Mouse (Mus musculus) ovary, postnatal 14 days (tissue): Measurements from ENCODE around the gene Klrd1.
A peak's percentile ranks its signal among the peaks of the same experiment; 100 is the strongest.
"Not testable (repeated sequence)": the region's sequence is repeated elsewhere in the genome, so short reads cannot be mapped to it uniquely, and the experiment has no call there.

Source experiments
- DNase-seq: peaks from one replicate; pipeline ENCODE4 v3.0.0; 2022; ENCODE audit warnings: low spot score

Gene Klrd1

DNA sequence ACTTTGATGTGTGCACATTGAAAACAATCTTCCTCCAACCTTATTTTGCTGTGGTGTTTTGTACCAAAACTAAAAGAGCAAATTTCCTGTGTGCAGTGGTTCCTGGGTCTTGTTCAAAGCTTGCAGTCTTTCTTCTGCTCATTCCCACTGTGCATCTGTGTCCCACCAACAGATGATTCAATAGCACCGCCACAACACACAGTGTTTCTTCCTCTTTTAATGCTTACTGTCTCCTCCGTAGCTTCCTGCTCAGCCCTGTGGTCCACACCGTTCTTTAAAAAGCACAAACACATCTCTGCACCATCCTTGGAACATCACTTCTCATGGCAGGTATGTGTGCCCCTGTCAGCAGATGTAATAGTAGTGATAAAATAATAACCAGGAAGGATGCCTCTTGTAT is at the start of gene Klrd1:
TSS of gene Klrd1 (plus strand) at position 275 of the 400 bp plus-strand sequence.
- DNase-seq: no peak

DNA sequence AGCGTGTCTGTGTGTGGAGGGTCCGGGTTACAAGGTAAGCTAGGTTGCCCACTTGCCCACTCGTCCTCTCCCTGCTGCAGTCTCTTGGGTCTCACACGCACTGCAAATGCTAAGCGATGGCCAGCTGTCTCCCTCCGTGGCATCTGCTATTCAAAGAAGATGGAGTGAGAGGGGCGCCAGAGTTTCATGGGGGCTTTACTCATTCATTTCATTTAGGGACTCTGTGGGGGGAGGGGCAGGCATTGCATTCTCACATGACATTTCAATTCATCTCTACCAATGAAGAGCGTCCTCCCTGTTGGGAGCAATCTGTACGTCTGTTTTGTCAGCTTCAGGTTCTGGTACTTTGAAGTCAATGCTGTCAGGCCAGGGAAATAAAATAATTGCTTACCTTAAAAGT is 49.7 kb upstream of the Klrd1 start:
- DNase-seq: no peak

DNA sequence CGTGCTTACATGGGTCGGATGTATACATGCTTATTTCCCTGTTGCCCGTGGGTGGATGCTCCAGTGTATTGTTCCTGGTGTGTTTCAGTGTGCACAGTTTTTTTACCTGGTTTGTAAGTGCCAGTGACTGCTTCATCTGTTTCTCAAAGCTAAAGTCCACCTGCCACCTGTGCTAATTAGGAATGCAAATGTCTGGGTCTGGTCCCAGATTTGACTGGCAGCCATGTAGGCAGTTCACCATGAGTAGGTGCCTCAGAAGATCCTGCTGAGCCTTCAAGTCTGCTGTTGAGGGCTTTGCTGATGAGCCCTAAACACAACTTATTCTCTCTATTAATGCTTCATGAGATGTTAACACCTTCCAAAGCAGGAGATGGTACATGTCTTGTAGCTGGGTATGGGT is 49.0 kb upstream of the Klrd1 start:
- no peak for DNase-seq

DNA sequence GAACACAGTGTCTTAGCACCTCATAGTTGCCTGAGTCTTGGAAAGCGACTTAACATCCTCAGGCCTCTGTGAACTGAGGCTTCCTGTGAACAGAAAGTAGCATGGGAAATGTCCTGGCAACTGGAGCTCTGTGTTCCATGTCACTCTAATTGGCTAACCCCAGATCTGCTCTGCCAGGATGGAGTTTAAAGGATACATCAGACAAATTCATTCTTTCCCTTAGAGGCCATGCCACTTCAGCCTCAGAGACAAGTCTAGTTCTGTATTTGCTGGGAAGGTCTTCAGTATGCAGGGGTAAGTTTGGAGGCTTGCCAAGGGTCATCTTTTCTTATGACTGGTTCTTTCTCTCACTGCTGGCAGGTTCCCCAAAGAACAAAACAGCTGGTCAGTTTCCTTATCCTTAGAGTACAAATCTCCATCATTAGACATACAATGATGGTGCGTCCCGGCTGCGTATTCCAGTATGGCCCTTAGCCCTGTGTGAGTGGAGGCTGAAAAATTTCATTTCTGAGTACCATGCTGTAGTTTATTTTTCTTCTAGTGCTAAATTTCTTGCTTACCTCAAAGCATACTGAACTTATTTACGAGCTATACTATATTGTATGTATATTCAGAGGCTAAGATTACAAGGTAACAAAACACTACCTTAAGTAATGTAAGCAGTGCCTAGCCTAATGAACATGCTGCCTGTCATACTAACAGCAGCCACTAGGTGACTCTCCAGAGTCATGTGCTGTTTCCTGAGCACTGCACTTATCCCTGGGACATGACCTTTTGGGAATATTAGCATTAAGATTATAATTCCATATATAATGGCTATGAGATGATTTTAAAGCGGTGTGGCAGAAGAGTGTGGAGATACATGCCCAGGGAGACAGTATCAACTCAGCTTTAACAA is 47.6 kb upstream of the Klrd1 start:
- DNase-seq: peak; percentile 46

DNA sequence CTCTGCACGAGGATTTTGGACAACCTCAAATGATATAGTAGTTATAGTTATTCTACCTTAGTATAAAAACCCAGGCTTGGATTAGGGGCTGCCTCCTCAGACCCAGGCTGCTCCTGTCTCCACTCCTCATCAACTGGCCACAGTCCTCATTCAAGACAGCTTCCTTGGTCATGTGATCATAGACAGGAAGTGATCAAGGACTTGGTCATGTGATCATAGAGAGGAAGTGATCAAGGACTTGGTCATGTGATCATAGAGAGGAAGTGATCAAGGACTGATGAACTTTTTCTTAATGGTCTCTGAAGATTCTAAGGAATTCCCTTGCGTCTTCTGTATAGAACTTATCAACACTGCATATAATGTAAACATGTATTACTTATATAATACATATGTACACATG is 44.3 kb upstream of the Klrd1 start:
- DNase-seq: no peak

DNA sequence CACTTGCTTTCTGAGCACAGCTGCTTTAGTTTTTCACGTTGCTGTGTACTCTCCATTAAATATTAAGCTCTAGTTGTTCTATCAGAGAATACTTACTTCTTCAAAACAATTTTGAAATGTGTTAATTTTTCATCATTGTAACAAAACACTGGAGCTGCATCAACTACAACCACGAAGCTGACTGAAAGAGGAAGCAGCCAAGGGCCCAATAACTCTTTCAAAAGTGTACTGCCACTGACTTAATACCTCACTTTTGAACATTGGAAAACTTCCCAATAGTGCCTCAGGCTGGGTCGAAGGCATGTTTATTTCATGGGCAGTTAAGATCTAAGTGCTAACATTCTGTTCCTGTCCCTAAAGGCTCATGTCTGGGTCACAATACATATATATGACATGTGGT is 43.6 kb upstream of the Klrd1 start:
- no peak for DNase-seq

DNA sequence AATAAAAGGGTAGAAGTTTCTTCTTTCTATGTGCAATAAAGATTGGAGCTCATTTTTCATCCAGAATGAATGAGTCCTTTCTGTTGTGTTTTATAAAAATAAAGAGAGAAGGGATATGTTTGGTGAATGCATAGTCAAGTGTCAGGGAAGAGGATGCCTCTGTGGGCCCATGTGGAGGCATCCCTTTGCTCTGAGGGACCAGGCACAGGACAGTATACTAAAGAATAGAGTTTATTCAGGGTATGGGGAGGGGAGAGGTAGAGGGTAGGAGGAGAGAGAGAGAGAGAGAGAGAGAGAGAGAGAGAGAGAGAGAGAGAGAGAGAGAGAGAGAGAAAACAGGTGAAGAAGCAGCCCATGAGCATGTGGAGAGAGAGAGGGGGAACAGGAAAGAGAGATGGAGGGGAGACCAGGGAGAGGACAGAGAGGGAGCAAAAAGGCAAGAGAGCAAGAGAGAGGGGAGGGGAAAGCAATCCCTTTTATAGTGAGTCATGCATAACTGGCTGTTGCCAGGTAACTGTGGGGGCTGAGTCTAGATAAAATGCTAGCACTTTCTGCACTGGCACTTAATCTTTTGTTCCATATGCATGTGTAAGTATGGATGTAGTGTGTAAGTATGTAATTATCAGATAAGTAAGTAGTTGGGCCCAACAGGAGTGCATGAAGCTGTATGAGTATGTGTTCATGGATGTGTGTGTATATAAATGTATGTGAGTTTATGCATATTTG is 34.1 kb upstream of the Klrd1 start:
- no peak for DNase-seq

DNA sequence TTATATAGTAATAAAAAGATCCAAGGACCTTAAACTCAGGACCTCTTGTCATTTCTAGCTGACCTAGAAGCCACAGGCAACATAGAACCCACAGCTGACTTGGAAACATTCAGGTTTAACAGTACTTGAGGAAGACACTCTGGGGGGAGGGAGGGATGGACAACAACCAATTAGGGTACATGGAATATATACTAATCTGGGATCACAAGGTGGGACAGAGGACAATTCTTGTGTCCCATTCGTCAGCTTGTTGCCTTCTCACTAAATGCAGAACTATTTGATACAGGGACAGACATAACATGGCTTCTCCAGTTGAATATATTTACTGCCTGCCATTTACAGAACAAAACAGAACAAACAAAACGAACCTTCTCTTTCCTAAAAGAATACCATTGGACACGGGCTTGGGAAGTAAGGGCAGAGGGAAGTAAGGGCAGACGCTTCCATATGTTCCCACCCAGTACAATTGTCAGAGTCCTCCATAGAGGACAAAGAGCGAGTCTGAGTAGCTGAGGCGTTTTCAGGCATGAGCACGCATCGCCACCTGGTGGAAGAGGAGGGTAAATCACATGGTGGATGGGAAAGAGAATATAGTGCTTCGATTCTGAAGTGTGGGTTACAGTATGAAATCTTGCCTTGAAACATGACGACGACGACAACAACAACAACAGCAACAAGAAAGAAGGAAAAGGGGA is 32.5 kb upstream of the Klrd1 start:
- peak; percentile 57 for DNase-seq

DNA sequence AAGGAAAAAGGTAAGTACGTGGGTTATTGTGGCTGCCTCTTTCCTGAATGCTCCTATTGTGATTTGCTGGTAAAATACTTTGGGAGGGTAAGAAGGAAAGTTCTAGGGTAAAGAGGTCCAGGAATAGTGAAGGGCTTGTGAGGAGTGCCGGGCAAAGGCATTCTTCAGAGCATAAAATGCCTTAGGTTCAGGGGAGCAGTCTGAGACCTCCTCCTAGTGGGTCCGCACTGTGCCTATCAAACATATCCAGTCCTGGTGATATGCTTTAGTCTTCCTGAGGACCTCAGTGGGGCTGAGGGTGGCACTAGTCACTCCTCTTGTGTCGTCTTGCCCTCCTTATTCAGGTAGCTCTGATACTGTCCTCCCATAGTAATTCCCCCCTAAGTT is 31.9 kb upstream of the Klrd1 start:
- no peak for DNase-seq

DNA sequence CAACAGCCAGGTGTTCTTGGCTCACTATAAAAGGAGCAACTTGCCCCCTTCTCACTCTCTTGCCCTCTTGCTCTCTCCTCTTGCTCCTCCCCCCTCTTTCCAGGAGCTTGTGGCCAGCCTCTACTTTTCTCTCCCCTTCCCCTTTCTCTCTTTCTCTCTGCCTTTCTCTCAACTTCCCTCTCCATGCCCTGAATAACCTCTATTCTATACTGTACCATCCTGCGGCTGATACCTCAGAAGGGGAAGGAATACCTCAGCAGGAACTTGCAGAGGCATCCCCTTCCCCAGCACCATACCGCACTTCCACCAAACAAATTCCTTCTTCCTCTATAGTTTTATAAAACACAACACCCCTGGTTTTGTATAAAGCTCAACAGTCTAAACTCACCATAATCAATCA is 26.3 kb upstream of the Klrd1 start:
- no peak for DNase-seq

DNA sequence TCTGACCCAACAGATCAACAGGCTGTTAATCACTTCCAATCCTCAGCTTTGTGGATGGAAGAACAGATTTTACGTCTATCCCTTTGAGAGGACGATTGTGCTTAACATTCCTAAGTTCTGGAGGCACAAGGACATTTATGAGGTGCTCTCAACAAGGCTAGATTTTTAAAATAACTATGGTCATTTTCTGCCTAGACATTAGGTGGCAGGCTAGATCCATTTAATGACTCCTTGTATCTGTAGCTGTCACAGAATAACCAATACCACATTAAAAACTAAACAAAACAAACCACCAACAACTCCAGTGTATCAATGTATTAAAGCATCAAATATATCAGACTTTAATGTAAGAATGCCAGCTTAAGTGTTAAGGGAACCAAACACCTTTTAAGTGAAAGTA is 16.3 kb upstream of the Klrd1 start:
- DNase-seq: no peak

DNA sequence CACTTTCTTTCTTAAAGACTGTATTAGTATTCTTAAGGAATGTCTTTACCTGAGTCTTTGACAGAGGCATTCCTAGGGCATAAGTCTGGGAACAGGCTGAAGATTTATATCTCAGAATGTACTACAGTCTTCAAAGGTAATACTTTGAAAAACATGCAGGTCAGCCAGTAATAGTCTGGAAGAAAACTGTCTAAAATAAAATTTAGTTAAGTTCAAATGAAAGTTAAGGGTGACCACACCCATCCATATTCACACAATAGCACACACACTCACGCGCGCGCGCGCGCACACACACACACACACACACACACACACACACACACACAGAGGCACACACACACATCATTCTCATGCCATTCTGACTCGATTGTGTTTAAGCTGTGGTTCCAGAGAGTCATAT is 14.0 kb upstream of the Klrd1 start, which contains the start of gene Klre1:
TSS of gene Klre1 (plus strand) at position 301 of the 400 bp plus-strand sequence.
- no peak for DNase-seq

DNA sequence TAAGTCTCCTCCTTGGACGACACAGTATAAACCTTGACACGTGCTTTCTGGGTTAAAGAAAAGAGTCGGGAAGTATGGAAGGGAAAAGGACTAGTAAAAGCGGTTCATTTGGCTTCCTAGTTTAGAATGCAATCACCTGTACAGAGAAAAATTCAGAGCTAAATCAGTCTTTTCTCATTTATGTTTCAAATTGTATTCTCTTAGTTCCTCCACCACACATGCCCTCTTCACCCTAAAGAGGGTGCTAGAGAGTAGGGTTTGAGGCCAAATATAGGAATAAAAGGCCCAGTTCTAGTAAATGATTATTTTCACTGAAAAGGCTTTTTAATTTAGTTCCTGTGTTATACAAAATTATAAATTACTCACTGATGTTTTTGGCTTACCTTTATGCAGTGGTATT is 10.3 kb upstream of the Klrd1 start:
- DNase-seq: no peak

DNA sequence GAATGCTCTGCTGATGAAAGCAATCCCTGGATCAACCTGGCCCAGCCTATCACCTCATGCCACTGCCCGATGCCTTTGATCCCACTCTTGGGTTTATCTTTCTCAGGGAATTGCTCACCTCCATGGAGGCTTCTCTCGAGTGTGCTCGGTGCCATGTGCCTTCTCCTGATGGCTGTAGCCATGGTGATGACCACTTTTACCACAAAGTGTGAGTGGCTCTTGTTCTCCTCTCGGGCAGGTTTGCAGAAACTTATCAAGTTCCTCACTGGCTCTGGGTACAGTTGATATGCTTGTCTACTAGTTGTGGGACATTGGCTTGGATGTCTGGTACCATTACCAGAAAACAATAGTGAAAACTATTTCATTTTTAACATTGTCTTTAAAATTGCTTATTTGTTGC is 9.7 kb upstream of the Klrd1 start:
- no peak for DNase-seq

DNA sequence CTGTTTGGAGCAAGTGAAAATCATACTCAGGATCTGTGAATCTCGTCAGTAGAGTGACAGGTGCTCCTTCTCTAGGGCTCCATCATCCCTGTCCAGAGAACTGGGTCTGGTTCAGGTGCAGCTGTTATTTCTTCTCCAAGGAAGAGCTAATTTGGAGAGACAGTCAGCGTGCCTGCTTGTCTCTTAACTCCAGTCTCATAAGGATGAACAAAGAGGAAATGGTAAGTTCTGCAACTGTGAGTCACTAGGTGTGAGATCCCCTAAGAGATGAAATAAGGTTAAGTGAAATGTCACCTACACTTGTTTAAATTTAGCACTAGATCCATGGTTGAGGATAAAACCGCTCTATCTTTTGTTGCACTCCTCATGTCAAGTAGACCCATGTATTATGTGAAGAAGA is 8.6 kb upstream of the Klrd1 start:
- no peak for DNase-seq

DNA sequence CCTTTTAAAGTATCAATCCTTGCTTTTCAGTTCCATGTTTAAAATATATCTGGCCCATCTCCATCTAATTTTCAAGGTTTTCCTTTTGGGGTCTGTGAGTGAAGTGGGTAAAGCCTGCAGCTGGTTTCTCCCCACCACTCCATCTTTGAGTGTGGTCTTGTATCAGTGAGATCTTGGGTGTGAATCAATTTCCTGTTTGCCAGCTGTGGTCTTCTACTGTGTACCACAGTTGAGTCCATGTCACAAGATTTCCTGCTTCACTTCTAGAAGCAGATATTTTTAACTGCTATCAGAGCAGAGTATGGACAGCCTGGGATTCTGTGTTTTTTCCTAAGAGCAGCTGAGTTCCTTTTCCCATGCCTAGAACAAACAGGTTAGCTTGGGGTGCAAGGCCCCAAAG is 16.8 kb downstream of the Klrd1 start:
- no peak for DNase-seq

DNA sequence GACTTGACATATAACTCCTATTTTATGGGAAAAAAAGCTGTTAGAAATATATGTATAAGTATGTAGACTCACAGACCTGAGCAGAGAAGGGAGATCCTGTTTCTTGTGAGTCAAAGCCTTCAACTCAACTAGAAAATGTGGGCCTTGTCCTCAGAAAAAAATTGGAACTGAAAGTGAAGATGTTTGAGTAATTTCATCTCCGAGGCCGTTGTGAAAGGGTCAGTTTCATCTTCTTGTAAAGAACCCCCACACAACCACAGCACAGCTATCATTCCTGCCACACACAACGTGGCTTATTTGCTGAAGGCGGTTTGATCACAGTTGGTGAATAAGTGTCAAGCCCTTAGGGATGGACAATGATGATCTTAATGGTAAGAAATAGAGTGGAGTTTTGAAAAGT is 32.2 kb downstream of the Klrd1 start, which contains the start of gene Klrk1:
TSS of gene Klrk1 (minus strand) at position 130 of the 400 bp plus-strand sequence.
- DNase-seq: no peak

DNA sequence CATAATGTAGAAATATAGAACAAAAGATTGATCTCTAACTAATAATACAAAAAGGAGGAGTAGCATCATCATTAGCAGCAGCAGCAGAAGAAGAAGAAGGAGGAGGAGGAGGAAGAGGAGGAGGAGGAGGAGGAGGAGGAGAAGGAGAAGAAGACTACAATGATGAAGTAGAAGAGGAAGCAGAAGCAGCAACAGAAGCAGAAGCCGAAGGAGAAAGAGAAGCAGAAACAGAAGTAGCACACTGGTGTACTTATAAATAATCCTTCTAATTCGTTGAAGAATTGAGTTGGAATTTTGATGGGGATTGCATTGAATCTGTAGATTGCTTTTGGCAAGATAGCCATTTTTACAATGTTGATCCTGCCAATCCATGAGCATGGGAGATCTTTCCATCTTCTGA is 39.5 kb downstream of the Klrd1 start:
- DNase-seq: not testable (repeated sequence)

DNA sequence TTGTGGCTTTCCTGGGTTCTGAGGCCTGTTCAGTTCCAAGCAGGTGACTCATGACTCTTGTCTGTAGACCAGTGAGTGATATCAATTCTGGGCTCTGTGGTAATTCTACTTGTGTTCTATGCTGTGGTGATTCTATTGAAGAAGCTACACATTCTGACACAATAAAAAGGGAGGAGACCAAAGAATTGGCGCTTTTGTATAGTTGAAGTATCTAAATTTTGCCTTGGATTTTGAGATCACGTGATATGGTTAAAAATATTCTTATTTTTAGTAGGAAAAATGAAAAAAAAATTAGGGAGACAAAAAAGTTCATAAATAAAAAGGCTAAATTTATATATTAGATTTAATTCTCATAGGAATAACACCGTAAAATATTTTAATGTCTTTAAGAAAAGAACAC is 51.7 kb downstream of the Klrd1 start, which contains the start of gene Klrc3:
TSS of gene Klrc3 (minus strand) at position 101 of the 400 bp plus-strand sequence.
- not testable (repeated sequence) for DNase-seq

DNA sequence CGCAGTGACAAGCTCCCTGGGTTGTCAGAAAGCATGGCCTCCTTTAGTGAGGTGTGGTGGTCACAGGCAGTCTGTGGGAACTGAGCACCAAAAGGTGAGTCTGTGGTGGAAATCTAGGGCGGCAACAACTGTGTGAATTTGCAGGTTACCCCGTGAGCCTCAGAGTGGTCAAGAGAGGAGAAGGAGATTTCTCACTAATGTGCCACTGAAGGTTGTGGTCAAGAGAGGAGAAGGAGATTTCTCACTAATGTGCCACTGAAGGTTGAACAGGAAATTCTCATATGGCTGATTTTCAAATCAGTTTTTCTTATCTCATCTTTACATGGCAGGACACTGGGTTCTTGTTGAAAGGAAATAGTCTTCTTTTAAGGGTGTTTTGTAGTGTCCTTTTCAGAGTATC is 52.5 kb downstream of the Klrd1 start:
- not testable (repeated sequence) for DNase-seq
